Mouse (Mus musculus) G1E (cell line): ENCODE measurements around the gene S100a13.

Experiments
- CTCF ChIP-seq: IDR thresholded peaks from 2 replicates; pipeline ENCODE4 v1.5.1; 2012; ENCODE audit warnings: low read depth, low read length, inconsistent platforms, mixed read lengths
- GATA2 ChIP-seq: IDR thresholded peaks from 2 replicates; pipeline ENCODE4 v1.6.1; 2012; ENCODE audit warnings: low read depth, low read length, inconsistent platforms, borderline replicate concordance
- POLR2AphosphoS5 ChIP-seq: IDR thresholded peaks from 2 replicates; pipeline ENCODE4 v1.6.1; 2012; ENCODE audit warnings: low read depth, low read length, inconsistent platforms; ENCODE audit not compliant: insufficient replicate concordance

- TF ChIP-seq GATA2 (no peak), CTCF (no peak), POLR2AphosphoS5 (no peak)
These were observed 3.5 kb downstream of the S100a13 start for GRCm38 (mm10) chr3:90517711-90518110.
